Mouse (Mus musculus) ES-Bruce4 (cell line): ENCODE results near the gene Zcchc24.

Source experiments
- CTCF ChIP-seq: IDR thresholded peaks from one replicate; pipeline ENCODE4 v1.8.1; 2011; ENCODE audit warnings: low read depth, low read length
- POLR2A ChIP-seq: IDR thresholded peaks from one replicate; pipeline ENCODE4 v1.8.1; 2011; ENCODE audit warnings: low read length; ENCODE audit not compliant: insufficient read depth

GRCm38 (mm10) chr14:25785210-25785609 is 16.4 kb upstream of the Zcchc24 start:
- no peak for TF ChIP-seq POLR2A
- TF ChIP-seq CTCF: no peak
